Mouse (Mus musculus) layer of hippocampus, adult 11-12 months (tissue): ENCODE measurements around the gene Dip2b.
A peak's percentile ranks its signal among the peaks of the same experiment; 100 is the strongest.

Source experiments
- DNase-seq: peaks from one replicate; pipeline ENCODE4 v3.0.0; 2022; ENCODE audit warnings: low spot score

Dip2b gene

DNA sequence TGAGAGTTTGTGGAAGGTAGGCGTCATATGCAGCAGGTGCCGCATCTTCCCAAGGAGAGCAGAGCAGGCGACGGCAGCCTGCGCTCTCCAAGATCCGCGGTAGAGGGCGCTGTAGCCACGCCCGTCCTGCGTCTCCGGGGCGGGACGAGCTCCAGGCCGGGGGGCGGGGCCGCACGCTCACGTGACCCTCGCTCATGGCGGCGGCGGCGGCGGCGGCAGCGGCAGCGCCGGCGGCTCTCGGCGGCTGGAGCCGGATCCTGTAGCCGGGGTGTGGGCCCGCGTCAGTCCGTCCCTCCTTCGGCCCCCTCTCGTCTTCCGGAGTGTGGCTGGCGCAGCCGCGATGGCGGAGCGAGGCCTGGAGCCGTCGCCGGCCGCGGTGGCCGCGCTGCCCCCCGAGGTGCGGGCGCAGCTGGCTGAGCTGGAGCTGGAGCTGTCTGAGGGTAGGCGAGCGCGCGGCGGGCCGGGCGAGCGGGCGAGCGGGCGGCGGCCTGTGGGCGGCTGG lies at the start of gene Dip2b:
Gene Dip2b (plus strand): TSS at position 195 of the 502 bp plus-strand sequence.
- peak; percentile 95 for DNase-seq

DNA sequence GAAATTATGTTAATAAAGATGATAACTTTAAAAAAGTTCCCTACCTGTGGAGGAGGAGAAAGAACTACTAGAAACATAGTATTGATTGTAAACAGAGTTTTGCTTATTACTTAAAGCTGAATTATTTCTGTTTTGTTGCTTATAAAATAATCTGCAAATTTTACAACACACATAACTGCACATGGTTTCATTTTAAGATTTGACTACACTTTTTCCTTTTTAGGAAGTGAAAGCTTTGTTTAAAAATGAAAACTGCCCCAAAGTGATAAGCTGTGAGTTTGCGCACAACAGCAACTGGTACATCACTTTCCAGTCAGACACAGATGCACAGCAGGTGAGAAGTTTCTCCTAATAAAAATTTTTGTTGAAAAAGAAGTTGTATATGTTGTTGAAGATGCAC lies 45.4 kb upstream of the Dip2b start:
- DNase-seq = no peak

DNA sequence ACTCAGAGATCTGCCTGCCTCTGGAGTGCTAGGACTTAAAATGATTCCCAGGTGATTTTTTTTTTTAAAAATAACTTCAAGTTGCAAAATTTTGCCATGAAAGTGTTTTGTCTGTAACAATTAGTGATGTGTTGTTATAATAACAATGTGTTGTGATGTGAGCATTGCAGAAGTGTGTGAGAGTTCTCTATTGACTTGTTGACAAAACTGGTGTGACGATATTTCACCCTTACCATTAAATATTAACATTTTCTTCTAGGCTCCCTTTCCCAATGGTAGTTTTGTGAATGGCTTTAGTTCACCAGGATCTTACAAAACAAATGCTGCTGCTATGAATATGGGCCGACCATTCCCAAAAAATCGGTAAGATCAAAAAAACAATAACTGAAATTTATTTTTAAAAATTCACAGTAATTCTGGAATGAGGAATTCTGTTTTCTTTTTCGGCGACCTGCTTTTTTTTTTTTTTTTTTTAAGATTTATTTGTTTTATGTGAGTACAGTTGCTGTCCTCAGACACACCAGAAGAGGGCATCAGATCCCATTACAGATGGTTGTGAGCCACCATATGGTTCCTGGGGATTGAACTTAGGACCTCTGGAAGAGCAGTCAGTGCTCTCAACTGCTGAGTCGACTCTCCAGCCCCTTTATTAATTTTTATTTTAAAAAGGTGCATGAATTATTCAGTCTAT lies 41.2 kb upstream of the Dip2b start:
- no peak for DNase-seq

DNA sequence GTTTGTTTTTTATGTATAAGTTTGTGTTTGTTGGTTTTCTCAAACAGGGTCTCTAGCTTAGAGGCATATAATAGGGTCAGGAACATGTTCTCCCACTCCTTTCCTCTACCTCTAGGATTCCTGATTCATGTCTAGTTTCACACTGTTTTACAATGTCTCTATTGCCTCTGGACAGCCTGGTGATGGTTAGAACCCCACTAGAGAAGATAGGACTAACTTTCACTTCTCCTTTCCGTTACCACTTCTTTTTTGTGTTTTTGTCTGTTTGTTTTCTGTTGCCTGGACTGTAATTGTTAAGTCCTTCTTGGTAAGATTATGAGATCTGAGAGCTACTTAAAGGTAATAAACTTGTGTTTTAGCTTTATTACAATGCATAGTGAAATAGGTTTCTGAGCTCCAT lies 39.1 kb upstream of the Dip2b start:
- no peak for DNase-seq

DNA sequence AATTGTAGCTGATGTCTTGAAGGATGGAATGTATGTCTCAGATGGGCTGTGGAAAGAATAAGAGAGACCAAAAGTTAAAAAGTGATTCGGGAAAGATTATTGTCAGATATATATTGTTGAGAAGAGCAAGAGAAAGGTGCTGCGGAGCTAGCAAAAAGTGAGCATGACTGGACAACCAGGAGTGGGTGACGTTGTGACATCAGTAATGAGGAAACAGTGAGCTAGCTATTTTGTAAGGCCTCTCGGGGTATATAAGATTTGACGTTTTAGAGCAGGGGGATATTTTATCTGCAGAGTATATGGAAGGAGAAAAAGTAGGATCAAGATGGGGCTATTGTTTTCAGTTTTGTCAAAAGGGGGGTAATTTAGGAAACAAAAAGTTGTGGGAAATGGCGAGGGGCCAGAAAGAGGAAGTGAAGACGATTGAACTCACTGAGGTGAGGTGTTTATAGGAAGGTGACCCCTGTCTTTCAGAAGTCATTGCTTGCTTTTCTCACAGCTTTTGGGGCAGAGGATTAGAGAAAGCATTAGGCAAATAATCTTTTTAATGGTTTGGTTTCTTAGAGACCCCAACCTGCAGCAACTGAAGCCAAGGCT lies 33.7 kb upstream of the Dip2b start:
- no peak for DNase-seq

DNA sequence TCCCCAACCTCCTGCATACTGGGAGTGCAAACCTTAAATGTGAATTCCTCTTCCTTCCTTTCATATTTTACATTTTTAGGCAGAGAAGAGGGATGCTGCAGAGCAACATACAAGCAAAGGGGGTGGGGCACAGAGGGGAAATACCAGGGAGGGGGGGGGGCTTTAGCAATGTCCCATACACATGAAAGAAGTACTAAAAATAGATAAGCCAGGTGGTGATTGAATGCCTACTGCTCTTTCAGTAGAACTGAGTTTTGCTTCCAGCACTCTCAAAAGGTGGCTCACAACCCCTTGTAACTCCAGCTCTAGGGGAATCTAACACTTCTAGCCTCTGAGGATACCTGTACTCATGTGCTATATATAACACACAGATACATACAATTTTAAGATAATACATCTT lies 32.3 kb upstream of the Dip2b start:
- no peak for DNase-seq

DNA sequence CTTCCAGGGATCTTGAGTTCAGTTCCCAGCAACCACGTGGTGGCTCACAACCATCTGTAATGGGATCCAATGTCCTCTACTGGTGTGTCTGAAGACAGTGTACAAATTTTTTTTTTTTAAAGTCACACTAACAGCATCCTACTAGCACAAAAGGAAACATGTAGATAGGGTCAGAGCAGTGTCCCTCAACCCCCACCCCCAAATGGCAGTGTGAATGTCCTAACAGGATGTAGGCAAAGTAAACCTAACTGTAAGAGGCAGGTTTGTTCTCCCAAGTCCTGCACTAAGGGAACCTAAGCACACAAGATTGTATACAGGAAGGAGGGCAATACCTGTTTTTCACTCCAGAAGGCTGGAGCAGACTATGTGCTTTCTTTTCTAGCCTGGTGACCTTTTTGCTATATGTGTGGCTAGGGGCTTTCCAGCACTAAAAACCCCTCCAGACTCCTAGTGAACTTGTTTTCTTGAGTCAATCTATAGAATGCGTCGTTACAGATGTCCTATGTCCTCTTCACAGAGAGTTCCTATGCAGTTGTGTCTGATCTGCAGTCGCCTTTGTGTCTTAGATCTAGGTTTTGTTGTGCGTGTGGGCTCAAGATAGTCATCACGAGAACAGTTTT lies 20.1 kb upstream of the Dip2b start:
- no peak for DNase-seq

DNA sequence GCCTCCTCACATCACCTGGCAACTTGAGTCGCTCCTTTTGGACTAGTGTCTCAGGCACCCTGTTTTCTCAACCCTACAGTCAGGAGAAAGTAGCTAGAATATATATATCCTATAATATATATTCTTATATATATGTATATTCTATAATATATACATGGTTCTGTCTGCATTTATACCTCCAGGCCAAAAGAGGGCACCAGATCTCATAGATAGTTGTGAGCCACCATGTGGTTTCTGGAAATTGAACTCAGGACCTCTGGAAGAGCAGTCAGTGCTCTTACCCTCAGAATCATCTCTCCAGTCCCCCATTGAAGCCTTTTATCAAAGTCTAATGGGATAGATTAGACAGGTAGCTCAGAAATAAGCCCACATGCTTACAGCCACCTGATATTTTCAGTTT lies 17.3 kb upstream of the Dip2b start:
- no peak for DNase-seq

DNA sequence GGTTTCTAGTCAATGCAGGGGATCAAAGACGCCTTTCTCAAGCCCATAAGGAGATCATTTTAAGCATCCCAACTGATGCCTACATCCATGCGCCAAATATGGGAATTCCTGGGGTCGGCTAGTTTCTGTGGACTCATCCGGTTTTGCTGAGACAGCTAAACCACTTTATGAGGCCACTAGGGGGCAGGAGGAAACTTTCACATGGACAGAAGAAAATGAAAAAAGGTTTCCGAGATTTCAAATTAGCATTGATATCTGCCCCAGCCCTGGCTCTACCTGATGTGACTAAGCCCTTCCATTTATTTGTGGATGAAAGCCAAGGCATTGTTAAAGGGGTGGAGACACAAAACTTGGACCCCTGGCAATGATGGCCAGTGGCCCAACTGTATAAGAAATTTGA lies 15.5 kb upstream of the Dip2b start:
- peak; percentile 62 for DNase-seq

DNA sequence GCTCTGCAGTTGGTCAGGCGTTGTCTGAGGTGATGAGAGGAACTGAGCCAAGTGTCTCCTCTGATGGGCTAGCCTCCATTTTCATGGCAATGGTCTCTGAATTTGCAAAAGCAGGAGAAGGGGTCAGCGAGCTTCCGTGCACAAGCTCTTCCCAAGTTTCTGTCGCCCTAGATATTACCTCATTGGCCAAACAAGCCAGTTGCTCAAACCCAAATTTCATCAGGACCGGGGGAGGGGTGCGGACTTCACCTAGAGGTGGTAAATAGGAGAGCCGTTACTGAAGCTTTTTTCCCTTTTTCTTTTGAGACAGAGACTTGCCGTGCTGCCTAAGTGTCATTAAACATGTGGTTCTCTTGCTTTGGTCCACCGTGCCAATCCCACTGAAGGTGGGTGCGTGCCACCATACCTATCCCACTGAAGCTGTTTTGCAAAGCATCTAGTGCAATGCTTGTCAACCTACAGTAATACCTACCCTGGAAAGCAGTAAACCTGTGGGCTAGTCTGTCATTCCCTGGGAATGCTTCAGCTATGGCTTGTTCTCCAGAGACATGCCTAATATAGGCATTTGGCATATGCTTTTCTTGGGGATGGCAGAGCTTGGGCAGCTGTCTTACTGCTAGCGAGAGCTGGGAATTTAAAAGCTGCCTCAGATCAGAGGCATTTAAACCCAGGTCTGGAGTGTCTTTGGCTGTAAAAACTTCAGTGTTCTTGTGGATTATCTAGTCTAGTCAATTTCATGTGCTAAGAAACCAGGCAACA lies 13.2 kb upstream of the Dip2b start:
- no peak for DNase-seq

DNA sequence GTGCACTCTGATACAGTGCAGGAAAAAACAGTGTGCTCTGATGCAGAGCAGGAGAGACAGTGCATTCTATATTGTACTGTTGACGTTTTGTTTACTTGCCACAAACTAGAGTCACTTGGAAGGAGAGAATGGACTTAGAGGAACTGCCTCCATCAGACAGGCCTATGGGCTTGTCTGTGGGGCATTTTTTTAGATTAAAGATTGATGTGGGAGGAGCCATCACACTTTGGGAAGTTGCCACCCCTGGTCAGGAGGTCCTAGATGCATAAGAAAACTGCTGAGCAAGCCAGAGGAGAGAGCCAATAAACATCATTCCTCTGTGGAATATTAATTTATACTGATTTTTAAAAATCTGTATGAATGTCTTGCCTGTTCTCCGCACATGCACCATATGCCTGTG lies 10.3 kb upstream of the Dip2b start:
- DNase-seq = no peak

DNA sequence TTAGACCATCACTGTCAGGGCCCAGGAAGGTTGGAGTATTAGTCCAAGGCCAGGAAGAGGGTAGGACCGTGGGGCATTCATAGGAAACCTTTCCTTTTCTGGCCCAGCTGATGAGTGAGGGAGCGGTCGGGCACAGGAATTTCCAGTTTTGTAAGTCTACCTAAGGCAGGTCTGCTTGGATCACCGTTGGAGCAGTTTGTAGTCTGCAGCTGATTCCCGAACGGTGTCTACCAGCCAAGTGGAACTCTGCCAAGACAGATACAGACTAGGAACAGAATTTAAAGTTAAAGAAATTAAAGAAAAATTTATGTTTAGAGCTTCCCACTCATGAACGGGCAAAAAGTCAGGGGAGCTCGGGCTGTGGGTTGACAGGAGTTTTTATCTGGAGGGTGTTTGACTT lies 9.0 kb upstream of the Dip2b start:
- DNase-seq = no peak

DNA sequence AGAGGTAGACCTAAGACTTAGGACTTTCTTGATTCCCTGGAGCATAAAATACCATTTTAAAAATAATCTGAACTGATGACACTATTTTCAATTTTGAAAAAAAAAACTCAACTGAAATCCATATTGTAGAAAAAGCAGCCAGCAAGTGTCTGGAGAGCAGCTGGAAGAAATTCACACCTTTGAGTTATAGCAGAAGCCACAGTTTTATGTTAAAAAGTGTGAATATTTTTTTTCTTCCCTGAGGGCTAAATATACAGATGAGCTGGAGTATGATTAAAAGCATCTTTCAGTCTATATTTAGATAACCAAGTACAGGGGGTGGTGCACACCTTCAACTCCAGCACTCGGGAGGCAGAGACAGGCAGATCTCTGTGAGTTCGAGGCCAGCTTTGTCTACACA lies 8.6 kb upstream of the Dip2b start:
- DNase-seq = no peak

DNA sequence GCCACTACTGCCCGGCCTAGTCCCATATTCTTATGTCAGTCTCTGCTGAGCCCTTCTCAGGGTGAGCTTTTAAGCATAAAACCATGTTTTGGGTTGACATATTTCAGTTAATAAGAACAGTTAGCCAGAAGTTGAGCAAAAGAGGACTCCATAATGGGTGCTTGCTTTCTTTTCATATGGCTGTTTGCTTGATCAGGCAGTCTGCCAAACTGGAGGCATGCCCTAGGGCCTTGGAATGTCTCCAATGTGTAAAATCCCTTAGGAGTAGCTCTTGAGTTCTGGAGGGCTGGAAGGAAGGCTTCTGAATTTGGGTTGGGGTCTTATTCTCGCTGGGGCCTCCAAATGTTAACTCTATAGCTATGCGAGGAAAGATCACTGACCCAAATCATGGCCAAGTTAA lies 5.9 kb upstream of the Dip2b start:
- DNase-seq = no peak

DNA sequence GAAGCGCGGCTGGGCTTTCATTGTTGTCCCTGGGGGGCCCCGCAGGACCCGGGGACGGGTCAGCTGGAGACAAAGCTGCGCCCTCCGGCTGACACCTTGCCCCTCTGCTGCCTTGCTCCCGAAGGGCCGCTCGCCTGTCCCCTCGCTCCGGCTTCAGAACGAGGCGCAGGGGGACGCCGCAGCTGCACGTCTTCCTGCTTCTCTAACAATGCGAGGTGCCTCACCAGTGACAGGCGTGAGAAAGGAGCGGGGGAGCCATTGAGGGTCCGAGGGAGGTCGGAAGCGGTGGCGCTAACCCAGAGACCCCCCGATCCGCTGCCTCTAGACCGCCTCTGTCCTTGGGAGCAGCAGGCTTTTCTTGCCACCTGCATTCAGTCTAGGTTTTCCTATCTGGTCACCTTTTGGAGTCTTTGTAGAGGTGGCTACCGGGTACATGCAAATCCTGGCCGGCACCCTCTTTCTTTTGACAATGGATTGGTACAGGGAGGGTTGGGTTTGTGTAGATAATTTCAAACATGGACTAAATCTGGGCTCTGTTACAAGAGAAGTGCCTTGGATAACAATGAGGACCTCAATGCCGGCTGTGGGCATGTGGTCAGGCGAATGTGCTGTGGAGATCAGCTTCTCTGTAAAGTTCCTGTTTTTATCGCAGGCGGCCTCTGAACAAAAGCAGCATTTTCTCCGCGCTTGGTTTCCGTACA lies 687 bp downstream of the Dip2b start:
- DNase-seq = peak; percentile 66

DNA sequence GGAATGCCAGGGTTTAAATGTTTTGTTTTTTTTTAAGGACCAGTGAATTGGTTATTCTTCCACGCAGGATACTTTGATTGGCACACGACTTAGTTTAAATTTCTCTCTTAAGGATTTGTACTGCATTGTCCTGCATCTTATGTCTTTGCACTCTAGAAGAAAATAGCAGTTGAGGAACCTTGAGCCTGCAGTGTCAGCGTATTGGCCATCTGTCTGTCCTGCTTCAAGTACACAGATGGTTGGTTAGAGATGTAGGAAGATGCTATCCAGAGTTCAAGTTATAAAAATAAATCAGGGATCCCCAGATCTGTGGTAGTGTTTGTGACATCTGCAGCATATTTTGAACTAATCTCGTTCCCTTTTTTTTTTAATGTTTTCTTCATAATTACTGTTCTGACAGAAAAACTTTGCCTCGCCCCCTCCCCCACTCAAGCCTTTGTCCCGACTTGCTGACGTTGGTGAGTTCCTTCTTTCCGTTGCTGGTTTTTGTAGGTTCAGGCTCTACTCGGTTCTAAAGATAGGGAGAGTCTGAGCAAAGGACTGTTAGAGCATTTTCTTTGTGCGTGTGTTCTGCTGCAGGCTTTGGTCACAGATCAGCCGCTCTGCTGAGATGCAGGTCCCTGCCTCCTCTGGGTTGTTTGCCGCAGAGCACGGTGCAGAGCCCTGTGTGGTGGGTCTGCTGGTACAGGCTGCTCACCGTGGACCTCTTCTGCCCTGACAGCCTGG lies 2.2 kb downstream of the Dip2b start:
- peak; percentile 35 for DNase-seq

DNA sequence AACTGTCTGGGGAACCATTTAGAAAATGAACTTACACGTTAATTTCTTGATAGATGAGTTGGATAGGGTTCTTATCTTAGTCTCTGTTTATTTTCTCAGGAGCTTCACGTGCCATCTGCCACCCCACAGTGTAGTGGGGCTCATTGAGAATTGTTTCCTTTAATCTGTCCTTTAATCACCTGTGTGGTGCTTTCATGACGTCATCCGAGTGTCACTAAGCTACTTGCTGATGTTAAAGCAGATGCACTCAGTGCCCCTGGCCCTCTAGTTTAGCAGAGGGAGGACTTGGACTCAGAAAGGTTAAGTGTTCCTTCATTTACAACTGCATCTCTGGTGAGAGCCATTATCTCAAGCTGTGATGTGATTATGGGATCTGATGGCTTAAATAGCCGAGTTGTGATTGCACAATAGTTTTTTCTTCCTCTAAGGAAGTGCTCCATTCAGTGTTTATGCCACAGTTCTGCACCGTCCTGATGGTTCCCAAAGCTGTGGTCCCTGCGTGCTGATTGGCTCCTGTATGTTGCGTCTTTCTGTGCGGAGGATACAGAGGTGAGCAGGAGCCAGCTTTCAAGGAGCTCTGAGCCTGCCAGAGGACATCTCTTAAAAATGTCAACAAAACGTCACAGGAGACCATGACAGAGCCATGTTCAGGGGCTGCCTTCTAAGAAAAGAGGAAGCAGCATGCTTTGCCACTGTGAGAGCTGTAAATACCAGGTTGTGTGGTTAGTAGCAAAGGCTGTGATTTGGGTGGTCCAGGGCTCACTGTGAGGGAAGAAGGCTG lies 3.0 kb downstream of the Dip2b start:
- no peak for DNase-seq

DNA sequence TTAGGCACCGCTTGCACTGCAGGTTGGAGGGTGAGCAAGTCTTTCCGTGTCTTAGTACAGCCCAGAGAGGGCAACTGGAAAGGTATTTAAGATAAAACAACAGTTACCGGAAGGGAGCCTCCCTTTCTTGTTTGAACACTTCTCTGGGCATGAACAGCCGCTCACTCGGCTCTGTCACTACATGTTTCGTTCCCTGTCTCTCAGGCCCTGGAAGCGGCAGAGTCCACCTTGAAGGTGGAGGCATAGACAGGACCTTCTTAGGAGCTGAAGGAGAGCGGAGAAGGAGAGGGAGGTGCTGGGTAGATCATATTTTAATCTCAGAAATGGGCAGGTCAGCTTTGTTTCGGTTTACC lies 3.6 kb downstream of the Dip2b start:
- DNase-seq = no peak

DNA sequence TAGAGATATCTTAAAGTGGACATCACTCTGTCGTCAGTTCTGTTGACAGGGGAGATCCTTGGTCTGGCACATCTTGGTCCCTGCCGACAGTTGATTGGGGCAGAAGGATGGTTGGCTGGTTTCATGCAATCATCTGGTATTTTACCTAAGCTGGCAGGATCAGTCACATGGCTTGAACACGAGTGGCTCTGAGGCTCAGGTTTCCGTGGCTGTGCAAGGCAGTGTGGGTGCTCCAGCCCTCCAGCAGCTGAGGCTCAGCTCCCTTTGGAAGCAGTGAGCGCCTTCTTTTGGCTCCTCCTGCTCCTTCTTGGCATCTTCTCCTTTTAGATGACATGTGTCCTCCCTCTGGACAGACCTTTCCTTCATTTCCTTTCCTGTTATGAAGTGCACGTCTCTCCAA lies 7.1 kb downstream of the Dip2b start:
- DNase-seq = no peak

DNA sequence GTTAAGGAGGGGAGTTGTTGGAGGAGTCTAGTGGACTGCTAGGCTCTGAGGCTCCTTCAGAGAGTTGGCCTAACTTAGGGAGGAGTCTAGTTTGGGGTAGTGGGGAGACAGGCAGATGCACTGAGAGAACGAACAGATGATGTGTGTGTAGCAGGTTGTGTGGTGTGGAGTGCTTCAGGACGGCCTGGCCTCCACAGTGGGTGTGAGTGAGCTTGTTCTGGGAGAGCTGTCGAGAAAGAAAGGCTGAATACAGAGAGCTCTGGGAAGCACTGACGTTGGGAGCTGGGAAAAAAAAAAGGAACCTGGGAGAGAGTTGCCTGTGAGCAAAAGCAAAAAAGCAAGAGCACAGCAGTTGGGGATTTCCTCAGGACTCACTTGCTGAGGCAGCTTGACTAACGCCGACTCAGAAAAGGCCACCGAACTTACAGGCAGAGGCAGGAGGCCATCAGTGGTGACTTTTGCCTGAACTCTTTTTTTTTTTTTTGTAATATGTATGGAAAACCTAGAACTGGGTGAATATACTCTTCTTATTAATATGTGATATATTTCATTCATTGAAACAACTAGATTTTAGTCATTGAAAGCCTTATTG lies 11.1 kb downstream of the Dip2b start:
- DNase-seq = no peak
